Mouse (Mus musculus): ENCODE results near the gene Hmgb1. TPM values are rescaled to one million over a fixed set of nuclear protein-coding genes. Genes with fewer than 3 reads are reported as not detected.

Hmgb1 gene
- total RNA-seq, 2 experiments from 2014 or later, result 113 to 157 TPM

DNA sequence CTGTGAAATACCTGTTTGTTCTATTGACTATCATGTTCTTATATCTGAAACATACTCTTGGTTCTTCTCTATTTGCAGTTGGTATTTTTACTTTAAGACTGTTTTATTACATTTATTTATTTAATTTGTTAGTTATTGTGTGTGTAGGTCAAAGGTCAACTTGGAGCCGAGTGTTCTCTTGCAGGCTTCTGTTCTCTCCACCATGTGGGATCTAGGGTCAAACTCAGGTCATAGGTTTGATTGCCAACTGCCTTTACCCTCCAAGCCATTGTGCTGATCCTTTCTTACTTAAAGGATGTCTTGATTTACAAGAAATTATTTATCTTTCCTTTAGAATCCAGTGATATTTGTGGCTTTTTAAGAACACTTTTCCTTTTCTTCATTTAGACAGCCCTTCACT, 12.3 kb upstream of the Hmgb1 start:
- no peak for DNase-seq (ENCODE audit: low spot score in 2 of 2)

DNA sequence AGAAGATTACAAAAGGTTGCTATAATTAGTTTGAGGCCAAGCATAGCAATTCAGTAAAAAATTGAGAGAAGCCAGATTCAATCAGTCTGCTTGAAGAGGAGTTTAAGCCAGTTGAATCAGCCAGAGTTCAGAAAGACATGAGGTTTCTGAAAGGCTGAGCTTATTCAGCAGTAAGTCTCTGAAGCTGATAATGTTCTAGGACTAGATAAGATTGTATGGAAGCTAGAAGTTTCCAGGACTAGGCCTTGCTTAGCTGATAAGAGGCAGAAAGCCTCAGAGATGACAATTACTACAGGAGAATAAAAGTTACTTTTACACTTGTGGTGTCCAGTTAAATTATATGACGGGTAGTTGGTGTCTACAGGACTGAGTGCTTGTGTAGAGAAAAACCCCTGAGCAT, 5.9 kb upstream of the Hmgb1 start:
- DNase-seq (ENCODE audit: low spot score in 2 of 2), result no peak

GRCm38 (mm10) chr5:149185806-149186205, 1.5 kb upstream of the Hmgb1 start:
- DNase-seq (ENCODE audit: low spot score in 2 of 2), result no peak

DNA sequence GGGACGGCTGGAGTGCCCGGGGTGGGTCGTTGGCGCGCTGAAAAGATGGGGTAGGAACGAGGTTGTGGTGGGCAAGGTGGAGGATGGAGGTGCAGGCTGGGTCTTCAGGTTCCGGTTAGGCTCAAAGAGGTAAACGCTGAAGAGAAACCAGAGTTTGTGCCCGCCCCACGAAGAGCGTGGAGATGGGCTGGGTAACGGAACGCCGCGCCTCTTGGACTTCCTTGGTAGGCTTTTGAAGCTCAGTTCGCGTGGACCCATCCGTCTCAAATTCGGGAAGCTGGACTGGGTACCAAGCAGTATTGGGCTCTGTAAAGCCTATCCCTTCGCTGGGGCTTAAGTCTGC, 526 bp upstream of the Hmgb1 start:
- DNase-seq (ENCODE audit: low spot score in 2 of 2), result peak in 1 of 2 experiments; percentile 58

GRCm38 (mm10) chr5:149183721-149184103, 577 bp downstream of the Hmgb1 start:
- DNase-seq (ENCODE audit: low spot score in 2 of 2), result no peak

DNA sequence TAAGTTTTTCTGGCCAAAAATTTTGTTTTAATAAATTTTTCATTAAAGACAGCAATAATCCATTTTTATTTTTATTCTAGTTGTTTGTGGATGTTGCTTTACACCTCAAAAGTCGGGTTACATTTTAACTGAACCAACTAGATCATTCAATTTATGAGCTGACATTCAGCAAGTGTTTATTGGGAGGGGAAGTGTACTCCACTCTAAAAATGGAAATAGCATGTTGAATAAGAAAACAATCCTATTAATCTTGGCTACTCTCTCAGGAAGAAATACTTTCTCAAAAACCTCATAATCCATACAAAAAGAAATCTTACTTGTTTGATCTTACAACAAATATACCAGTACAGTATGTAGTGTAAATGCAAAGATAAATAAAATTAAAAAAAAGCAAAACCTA, 1.2 kb downstream of the Hmgb1 start:
- DNase-seq (ENCODE audit: low spot score in 2 of 2), result no peak

DNA sequence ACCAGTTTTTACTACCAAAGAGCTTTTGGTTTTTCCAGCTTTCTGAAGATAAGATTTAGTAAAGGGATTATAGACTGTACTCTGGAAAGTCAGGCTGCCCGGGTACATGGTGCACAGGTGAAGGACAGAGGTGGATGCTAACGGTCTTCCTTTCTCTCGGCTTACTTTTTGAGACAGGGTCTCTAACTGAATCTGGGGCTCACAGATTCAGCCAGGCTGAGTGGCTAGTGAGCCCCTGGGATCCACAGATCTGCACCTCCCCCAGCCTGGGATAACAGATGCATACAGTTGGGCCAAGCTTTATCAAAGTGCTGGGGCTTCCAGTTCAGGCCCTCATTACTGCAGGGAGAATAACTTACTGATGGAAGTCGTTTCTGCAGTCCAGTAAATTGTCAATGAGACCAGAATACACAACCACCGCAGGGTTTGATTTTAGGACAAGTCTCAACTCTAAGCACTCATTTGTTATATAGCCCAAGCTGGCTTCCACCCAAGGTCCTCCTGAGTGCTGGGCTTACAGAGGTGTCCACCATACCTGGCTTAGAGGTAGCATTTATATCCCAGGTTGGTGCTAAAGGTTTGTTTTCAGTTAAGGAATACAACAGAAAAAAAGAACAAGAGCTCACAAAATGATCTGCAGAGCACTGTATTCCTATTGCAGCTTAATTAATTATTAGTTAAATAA, 2.0 kb downstream of the Hmgb1 start:
- DNase-seq (ENCODE audit: low spot score in 2 of 2), result no peak

- no peak for DNase-seq (ENCODE audit: low spot score in 2 of 2)
Observed at GRCm38 (mm10) chr5:149179826-149180225, 4.5 kb downstream of the Hmgb1 start.

DNA sequence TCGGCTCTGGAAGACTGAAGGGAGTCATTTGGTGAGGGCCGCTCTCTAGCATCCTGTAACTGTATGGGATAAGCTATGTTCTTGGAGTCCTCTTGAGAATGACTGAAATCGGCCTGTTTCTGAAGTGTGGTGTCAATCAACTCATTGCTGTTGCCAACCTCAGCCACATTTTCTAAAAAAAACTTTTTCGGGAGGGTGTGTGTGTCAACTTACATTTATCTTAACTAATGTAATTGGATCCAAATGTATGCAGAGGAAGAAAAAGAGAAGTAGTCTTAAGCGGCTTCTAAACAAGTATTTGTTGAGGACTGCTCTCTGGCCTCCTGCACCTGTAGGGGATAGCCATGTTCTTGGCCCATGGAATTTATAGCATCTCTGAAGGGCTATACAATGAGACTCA, 6.2 kb downstream of the Hmgb1 start:
- DNase-seq (ENCODE audit: low spot score in 2 of 2), result no peak

GRCm38 (mm10) chr5:149175736-149176135, 8.6 kb downstream of the Hmgb1 start:
- DNase-seq (ENCODE audit: low spot score in 2 of 2), result no peak

- no peak for DNase-seq (ENCODE audit: low spot score in 2 of 2)
Observed at GRCm38 (mm10) chr5:149174527-149174926, 9.8 kb downstream of the Hmgb1 start.

DNA sequence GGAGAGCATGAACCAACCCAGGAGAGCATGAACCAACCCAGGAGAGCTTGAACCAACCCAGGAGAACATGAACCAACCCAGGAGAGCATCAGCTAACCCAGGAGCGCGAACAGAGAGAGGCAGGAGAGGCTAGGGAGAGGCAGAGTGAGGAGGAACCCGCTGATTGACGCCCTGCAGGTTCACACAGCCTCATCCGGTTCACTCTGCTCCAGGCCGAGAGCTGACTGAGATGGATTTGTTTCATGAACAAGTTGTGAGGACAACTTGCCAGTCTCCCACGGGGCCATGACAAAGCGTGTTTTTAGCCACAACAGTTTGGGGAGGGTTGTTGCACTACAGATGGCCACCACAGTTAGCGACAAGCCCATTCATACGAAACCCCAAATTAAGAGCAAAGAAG, 12.0 kb downstream of the Hmgb1 start:
- DNase-seq (ENCODE audit: low spot score in 2 of 2), result no peak

- no peak for DNase-seq (ENCODE audit: low spot score in 2 of 2)
Observed at GRCm38 (mm10) chr5:149170841-149171588, 13.3 kb downstream of the Hmgb1 start.

DNA sequence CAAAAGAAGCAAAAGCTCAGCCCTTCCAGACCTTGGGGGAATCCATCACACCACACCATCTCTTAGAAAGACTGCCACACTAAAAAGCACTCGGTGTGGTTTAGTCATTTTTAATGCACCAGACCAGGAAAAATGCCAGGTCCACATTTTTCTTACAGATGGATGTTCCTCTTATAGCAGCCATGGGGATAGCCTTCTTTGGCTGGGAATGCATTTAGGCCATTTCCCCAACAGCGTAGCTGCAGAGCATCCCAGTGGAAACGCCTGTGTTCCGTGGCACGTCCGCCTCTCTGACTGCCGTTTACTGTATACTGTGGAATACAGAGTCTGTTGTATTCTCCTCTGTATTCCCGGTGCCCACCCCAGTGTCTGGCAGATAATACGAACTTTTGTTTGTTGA, 15.5 kb downstream of the Hmgb1 start:
- DNase-seq (ENCODE audit: low spot score in 2 of 2), result no peak

- no peak for DNase-seq (ENCODE audit: low spot score in 2 of 2)
Observed at GRCm38 (mm10) chr5:149168051-149168450, 16.2 kb downstream of the Hmgb1 start.

GRCm38 (mm10) chr5:149166011-149166410, 18.3 kb downstream of the Hmgb1 start:
- DNase-seq (ENCODE audit: low spot score in 2 of 2), result no peak

- no peak for DNase-seq (ENCODE audit: low spot score in 2 of 2)
Observed at GRCm38 (mm10) chr5:149164881-149165280, 19.4 kb downstream of the Hmgb1 start.

- no peak for DNase-seq (ENCODE audit: low spot score in 2 of 2)
Observed at GRCm38 (mm10) chr5:149162890-149163289, 21.4 kb downstream of the Hmgb1 start.

GRCm38 (mm10) chr5:149160469-149160868, 23.8 kb downstream of the Hmgb1 start:
- DNase-seq (ENCODE audit: low spot score in 2 of 2), result no peak

GRCm38 (mm10) chr5:149159021-149159420, 25.3 kb downstream of the Hmgb1 start:
- no peak for DNase-seq (ENCODE audit: low spot score in 2 of 2)

DNA sequence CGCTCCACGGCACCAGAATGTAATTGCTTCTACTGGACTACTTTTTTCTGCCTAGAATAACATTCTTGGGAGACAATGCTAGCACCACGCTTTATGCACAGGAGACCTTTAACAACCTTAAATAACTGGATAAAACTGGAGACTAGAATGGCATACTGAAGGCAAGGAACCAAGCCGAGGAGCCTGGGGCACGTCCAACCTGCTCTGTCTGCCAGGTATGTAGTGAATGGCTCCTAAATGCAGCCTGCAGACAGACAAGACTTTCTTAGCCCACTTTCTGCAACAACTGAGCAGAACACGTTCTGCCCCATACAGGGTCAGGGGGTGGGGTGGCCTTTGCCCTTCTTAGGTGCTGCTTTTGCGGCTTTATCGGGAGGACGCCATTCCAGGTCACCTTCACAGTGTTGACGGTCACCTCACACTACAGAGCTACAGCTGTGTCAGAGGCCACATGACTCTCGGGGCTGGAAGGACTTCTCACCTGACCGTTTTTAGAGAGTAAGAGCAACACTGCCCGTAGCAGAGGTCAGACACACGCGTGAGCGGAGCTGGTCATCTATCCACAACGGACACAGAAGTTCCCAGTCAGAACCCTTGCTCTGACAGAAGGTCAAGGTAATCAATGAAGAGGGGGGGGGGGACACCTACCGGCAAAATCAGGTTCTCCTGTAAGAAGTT, 27.3 kb downstream of the Hmgb1 start:
- DNase-seq (ENCODE audit: low spot score in 2 of 2), result no peak

- DNase-seq (ENCODE audit: low spot score in 2 of 2), result no peak
Observed at GRCm38 (mm10) chr5:149152774-149153155, 31.5 kb downstream of the Hmgb1 start.
